Mouse (Mus musculus): ENCODE measurements at regions not wholly inside any gene's neighbourhood (a gene's known extent, or its start where the extent isn't known, plus 50 kb on each side); places are given as distances from the start of the nearest gene placed in this dataset.

GRCm38 (mm10) chr10:96831071-96831470 lies 214.3 kb downstream of the Btg1 start:
- Histone ChIP-seq H3K27me3 (no peaks in the 10 kb centered on the region), H3K4me1 (no peaks in the 10 kb centered on the region), H3K36me3 (no peaks in the 10 kb centered on the region), H3K9me3 (replicated peaks) (no peaks in the 10 kb centered on the region), H3K4me3 (replicated peaks) (no peak overlapping the region), H3K27ac (replicated peaks) (no peak overlapping the region), H3K9ac (no peak overlapping the region), H3K4me2 (replicated peaks) (no peak overlapping the region)
- ATAC-seq (ENCODE audit: insufficient number of reproducible peaks, low FRiP score, low TSS enrichment, low read depth): no peak
- WGBS: 90% methylated on average over 12 of the region's 12 CpGs

- Histone ChIP-seq H3K9ac (no peak overlapping the region), H3K27ac (replicated peaks) (no peak overlapping the region), H3K36me3 (no peaks in the 10 kb centered on the region), H3K27me3 (no peaks in the 10 kb centered on the region), H3K4me3 (replicated peaks) (no peak overlapping the region), H3K4me2 (replicated peaks) (no peak overlapping the region), H3K4me1 (no peaks in the 10 kb centered on the region), H3K9me3 (replicated peaks) (no peaks in the 10 kb centered on the region)
- no peak for ATAC-seq (ENCODE audit: insufficient number of reproducible peaks, low FRiP score, low TSS enrichment, low read depth)
- 76% methylated on average over 7 of the region's 7 CpGs for WGBS
These were observed 220.4 kb downstream of the Btg1 start for GRCm38 (mm10) chr10:96837230-96837629.

DNA sequence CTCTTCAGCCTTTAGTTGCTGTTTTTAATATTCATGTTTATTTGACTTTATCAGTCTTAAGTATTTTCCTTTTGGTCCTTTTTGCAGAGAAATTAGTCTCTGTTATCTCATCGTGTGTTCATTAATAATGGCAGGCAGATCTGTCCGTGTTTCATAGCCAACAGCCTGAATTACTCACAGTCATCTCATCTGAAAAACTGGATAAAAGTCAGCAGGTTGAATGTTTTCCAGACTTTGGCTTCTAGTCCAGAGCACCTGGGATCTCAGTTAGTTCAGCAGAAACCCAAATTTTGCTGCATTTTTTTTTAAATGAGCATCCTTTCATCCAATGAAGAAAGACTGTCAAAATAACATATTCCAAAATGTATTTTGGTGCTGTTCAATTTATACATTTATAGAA lies 224.3 kb downstream of the Btg1 start:
- Histone ChIP-seq H3K36me3 (no peaks in the 10 kb centered on the region), H3K4me3 (replicated peaks) (no peak overlapping the region), H3K9me3 (replicated peaks) (no peaks in the 10 kb centered on the region), H3K4me2 (replicated peaks) (no peak overlapping the region), H3K27ac (replicated peaks) (no peak overlapping the region), H3K9ac (no peak overlapping the region), H3K4me1 (no peaks in the 10 kb centered on the region), H3K27me3 (no peaks in the 10 kb centered on the region)
- WGBS: 71% methylated on average over 2 of the region's 2 CpGs
- ATAC-seq (ENCODE audit: insufficient number of reproducible peaks, low FRiP score, low TSS enrichment, low read depth): no peak

GRCm38 (mm10) chr10:96841956-96842355 lies 225.2 kb downstream of the Btg1 start:
- Histone ChIP-seq H3K4me1 (no peaks in the 10 kb centered on the region), H3K4me3 (replicated peaks) (no peak overlapping the region), H3K9ac (no peak overlapping the region), H3K36me3 (no peaks in the 10 kb centered on the region), H3K27me3 (no peaks in the 10 kb centered on the region), H3K9me3 (replicated peaks) (no peaks in the 10 kb centered on the region), H3K4me2 (replicated peaks) (no peak overlapping the region), H3K27ac (replicated peaks) (no peak overlapping the region)
- ATAC-seq (ENCODE audit: insufficient number of reproducible peaks, low FRiP score, low TSS enrichment, low read depth): no peak
- WGBS: 83% methylated on average over 2 of the region's 2 CpGs

DNA sequence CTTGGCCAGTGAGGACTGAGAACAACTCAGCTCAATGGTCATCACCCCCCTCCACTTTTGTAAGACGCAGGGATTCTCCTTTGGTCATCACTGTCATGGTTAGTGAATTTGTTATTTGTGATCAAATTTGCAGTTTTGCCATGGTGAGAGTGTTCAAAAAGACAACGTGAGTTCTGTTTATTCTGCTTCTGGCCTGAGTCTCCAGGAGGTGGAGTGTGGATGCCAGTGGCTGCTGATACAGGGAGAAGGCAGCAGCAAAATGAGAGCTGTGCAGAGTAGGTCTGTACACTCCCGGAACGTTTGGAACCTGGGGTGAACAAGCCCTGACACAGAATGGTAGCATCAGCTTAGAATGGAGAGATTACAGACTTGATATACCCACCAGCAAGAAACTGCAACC lies 229.1 kb downstream of the Btg1 start:
- Histone ChIP-seq H3K27me3 (no peaks in the 10 kb centered on the region), H3K9me3 (replicated peaks) (no peaks in the 10 kb centered on the region), H3K36me3 (no peaks in the 10 kb centered on the region), H3K4me1 (0 out of 2 replicates have a peak, but pooled peaks cover 7% of the 10 kb centered on the region), H3K9ac (no peak overlapping the region), H3K4me3 (replicated peaks) (no peak overlapping the region), H3K27ac (replicated peaks) (no peak overlapping the region), H3K4me2 (replicated peaks) (no peak overlapping the region)
- ATAC-seq (ENCODE audit: insufficient number of reproducible peaks, low FRiP score, low TSS enrichment, low read depth): no peak
- 68% methylated on average over 4 of the region's 4 CpGs for WGBS

DNA sequence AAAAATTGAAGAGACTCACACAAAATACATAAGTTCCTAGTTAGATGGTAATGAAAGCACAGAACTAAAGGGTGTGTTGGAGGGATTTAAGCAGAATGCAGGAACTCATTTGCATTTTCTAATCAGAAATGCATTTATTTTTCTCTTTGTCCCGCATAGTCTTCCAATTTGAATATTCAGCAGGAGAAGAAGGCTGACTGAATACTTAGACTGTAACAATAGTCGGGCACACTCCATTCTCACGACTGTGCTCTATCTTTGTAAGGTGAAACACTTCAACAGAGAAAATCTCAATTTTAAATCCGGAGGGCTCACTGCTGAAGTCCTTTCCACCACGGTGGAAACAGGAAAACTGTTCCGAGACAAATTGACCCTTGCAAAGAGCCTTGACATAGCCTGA lies 230.2 kb downstream of the Btg1 start:
- Histone ChIP-seq H3K36me3 (no peaks in the 10 kb centered on the region), H3K27ac (replicated peaks) (no peak overlapping the region), H3K9me3 (replicated peaks) (no peaks in the 10 kb centered on the region), H3K27me3 (no peaks in the 10 kb centered on the region), H3K4me3 (replicated peaks) (no peak overlapping the region), H3K4me2 (replicated peaks) (no peak overlapping the region), H3K9ac (no peak overlapping the region), H3K4me1 (0 out of 2 replicates have a peak, but pooled peaks cover 7% of the 10 kb centered on the region)
- no peak for ATAC-seq (ENCODE audit: insufficient number of reproducible peaks, low FRiP score, low TSS enrichment, low read depth)
- WGBS: 49% methylated on average over 6 of the region's 6 CpGs

DNA sequence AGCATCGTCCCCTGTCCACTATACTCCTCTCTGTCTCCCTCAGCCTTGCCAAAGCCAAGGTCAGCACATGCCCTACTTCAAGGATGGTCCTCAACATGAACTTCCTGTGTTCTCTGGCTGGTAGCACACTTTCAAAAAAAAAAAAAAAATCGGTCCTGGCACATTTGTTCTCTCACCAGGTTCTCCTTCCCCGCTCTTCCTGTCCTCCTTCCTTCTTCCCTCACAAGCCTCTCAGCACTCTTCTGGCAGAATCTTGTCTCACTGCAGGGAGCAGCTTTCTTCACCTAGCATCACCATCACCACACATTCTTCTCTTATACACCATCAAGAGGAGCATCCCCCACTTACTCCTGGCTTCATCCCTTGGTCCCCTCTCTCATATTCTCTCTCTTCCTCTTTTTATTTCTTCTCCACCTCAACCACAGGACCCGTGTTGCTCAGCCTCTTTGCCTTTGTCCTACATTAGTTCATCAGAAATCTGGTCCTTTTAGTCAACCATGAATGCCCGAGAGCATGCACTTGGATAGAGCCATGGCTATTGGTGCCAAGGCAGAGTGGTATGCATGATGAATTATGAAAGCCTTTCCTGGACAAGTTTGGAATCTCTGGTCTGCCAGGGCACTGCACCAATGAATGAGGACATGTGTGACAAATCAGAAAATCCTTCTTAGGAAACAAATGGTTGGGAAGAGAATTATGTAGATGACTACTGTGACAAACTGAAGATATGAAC lies 230.8 kb downstream of the Btg1 start:
- 65% methylated on average over 5 of the region's 5 CpGs for WGBS
- Histone ChIP-seq H3K27me3 (no peaks in the 10 kb centered on the region), H3K36me3 (no peaks in the 10 kb centered on the region), H3K4me1 (0 out of 2 replicates have a peak, but pooled peaks cover 7% of the 10 kb centered on the region), H3K4me2 (replicated peaks) (no peak overlapping the region), H3K27ac (replicated peaks) (no peak overlapping the region), H3K9ac (no peak overlapping the region), H3K9me3 (replicated peaks) (no peaks in the 10 kb centered on the region), H3K4me3 (replicated peaks) (no peak overlapping the region)
- ATAC-seq (ENCODE audit: insufficient number of reproducible peaks, low FRiP score, low TSS enrichment, low read depth): no peak

DNA sequence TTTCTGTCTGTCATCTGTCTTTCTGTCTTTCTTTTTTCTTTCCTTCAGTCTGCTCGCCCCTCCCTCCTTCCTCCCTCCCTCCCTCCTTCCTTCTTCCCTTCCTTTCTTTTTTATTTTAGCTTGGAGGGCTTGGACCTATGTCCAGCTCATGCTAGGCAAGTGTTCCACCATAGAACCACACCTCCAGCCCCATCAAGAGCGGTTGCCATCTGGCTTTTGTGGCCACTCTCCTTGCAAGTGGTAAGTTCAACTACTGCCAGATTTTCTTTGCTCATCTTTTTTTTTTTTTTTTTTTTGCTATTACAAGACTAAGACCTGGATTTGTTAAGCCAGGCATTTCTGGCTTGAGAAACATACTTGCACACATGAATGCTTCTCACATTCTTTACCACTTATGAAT lies 231.7 kb downstream of the Btg1 start:
- 0 out of 2 replicates have a peak, but pooled peaks cover 7% of the 10 kb centered on the region for H3K4me1 ChIP-seq
- H3K36me3 ChIP-seq: no peaks in the 10 kb centered on the region
- no peaks in the 10 kb centered on the region for H3K27me3 ChIP-seq
- no peak overlapping the region for H3K4me3 ChIP-seq (replicated peaks)
- H3K9ac ChIP-seq: no peak overlapping the region
- ATAC-seq (ENCODE audit: insufficient number of reproducible peaks, low FRiP score, low TSS enrichment, low read depth): no peak
- H3K4me2 ChIP-seq (replicated peaks): no peak overlapping the region
- no peaks in the 10 kb centered on the region for H3K9me3 ChIP-seq (replicated peaks)
- H3K27ac ChIP-seq (replicated peaks): no peak overlapping the region
- WGBS: 79% methylated on average over 2 of the region's 2 CpGs

- WGBS: 72% methylated on average over 2 of the region's 2 CpGs
- H3K9me3 ChIP-seq (replicated peaks): no peaks in the 10 kb centered on the region
- no peak overlapping the region for H3K4me2 ChIP-seq (replicated peaks)
- no peak for ATAC-seq (ENCODE audit: insufficient number of reproducible peaks, low FRiP score, low TSS enrichment, low read depth)
- no peak overlapping the region for H3K27ac ChIP-seq (replicated peaks)
- H3K36me3 ChIP-seq: no peaks in the 10 kb centered on the region
- H3K4me3 ChIP-seq (replicated peaks): no peak overlapping the region
- no peaks in the 10 kb centered on the region for H3K27me3 ChIP-seq
- no peaks in the 10 kb centered on the region for H3K4me1 ChIP-seq
- H3K9ac ChIP-seq: no peak overlapping the region
These were observed 243.6 kb downstream of the Btg1 start for GRCm38 (mm10) chr10:96860366-96860765.

DNA sequence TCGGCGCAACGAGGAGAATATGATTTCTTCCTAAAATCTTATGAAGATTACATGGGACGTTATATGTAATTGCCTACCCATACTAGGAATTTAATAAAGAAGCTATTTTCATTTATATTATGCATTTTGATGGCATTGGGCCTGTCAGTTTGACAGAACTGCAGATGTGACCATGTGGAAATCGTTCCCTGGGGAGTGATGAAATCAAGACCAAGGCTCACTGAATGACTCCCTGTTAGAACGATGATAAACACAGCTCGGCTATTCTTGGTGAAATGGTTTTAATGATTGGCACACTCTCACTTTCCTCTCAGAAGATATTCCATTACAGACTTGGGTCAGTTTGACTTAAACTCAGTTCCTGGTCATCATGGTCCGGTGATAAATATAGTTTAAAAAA lies 246.4 kb downstream of the Btg1 start:
- 66% methylated on average over 8 of the region's 8 CpGs for WGBS
- no peak overlapping the region for H3K4me2 ChIP-seq (replicated peaks)
- H3K36me3 ChIP-seq: no peaks in the 10 kb centered on the region

DNA sequence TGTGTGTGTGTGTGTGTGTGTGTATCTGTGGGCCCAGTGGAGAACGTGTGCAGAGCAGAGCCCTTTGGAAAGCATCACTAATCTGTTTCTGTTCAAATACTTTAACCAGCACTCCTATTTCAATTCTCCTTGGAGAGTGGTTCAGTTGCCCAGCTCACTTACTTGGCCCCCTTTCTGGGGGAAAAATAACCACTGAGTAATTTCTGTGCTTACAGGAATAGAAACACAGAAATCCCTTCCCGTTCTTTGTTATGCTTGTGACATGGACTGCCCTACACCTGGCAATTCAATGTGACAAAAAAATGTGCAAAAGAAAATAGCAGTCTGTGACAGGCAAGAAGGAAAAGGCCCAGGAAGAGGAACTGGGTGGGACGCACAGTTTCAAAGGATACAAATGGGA lies 249.7 kb downstream of the Btg1 start:
- no peak overlapping the region for H3K4me2 ChIP-seq (replicated peaks)
- H3K27ac ChIP-seq (replicated peaks): no peak overlapping the region
- H3K27me3 ChIP-seq: no peaks in the 10 kb centered on the region
- H3K4me3 ChIP-seq (replicated peaks): no peak overlapping the region
- H3K9ac ChIP-seq: no peak overlapping the region
- H3K9me3 ChIP-seq (replicated peaks): no peaks in the 10 kb centered on the region
- WGBS: 50% methylated on average over 3 of the region's 3 CpGs
- H3K36me3 ChIP-seq: no peaks in the 10 kb centered on the region
- no peaks in the 10 kb centered on the region for H3K4me1 ChIP-seq
- ATAC-seq (ENCODE audit: insufficient number of reproducible peaks, low FRiP score, low TSS enrichment, low read depth): no peak

More for the DNA sequence above, 246.4 kb downstream of the Btg1 start:
- Histone ChIP-seq H3K27ac (replicated peaks) (no peak overlapping the region), H3K9ac (no peak overlapping the region), H3K9me3 (replicated peaks) (no peaks in the 10 kb centered on the region), H3K27me3 (no peaks in the 10 kb centered on the region), H3K4me3 (replicated peaks) (no peak overlapping the region), H3K4me1 (no peaks in the 10 kb centered on the region)
- no peak for ATAC-seq (ENCODE audit: insufficient number of reproducible peaks, low FRiP score, low TSS enrichment, low read depth)

- ATAC-seq (ENCODE audit: insufficient number of reproducible peaks, low FRiP score, low TSS enrichment, low read depth): no peak
- no peak overlapping the region for H3K4me3 ChIP-seq (replicated peaks)
These were observed 254.9 kb downstream of the Btg1 start for GRCm38 (mm10) chr10:96871559-96872160.

More at GRCm38 (mm10) chr10:96871559-96872160, 254.9 kb downstream of the Btg1 start:
- Histone ChIP-seq H3K27me3 (no peaks in the 10 kb centered on the region), H3K36me3 (no peaks in the 10 kb centered on the region), H3K9ac (no peak overlapping the region), H3K4me2 (replicated peaks) (no peak overlapping the region), H3K27ac (replicated peaks) (no peak overlapping the region), H3K9me3 (replicated peaks) (no peaks in the 10 kb centered on the region), H3K4me1 (no peaks in the 10 kb centered on the region)
- WGBS: 79% methylated on average over 7 of the region's 7 CpGs

All from embryonic facial prominence, embryonic 15.5 days (tissue).